Mouse (Mus musculus): ENCODE data around the gene Trim25.

Trim25 gene

DNA sequence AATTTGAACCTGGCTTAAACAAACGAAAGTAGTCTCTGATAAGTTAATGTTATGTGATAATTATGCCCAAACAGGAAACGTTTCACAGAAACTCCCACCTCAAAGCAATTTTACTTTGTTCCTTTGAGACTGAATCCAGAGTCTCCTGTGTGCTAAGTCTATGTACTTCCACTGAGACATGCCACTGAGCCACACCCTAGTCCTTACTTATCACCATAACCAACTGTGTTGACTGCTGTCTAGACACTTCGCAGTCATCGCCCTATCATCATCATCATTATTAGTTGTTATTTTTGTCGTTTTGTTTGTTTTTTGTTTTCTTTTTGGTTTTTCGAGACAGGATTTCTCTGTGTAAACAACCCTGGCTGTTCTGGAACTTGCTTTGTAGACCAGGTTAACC, 65.1 kb downstream of the Trim25 start:
- no peak for DNase-seq (ENCODE audit: low read depth, low spot score)

DNA sequence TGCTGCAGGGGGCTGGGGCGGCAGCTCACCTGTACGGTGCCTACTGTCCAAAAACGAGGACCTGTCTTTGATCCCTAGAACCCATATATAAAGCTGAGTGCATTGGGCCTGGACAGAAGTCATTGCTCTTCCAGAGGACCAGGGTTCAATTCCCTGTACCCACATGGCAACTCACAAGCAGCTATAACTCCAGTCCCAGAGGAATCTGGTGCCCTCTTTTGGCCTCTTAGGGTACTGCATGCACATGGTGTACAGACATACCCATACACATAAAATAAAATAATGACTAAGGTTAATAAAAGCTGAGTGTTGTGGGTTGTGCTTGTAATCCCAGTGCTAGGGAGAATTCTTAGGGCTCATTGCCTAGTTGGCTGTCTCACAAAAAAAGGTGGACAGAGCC, 66.1 kb downstream of the Trim25 start:
- DNase-seq (ENCODE audit: low read depth, low spot score): peak; percentile 41

DNA sequence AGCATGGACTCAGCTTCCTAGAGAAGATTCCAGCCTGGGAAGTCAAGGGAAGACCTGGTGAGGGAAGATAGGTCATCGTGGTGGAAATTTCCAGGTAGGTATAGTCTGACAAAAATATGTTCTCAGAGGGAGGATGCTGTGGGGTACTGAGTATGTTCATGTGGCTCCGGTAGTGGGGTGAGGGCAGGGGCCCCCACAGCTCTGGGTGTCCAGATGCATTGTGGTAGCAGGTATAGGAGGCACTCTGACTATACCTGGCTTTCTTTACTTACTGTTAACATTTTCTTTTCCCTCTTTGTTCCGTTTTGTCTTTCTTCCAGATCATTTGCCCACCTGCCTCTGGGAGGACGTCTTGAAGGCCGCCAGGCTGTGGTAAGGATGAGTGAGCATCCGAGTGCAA, 67.0 kb downstream of the Trim25 start:
- DNase-seq (ENCODE audit: low read depth, low spot score): no peak

DNA sequence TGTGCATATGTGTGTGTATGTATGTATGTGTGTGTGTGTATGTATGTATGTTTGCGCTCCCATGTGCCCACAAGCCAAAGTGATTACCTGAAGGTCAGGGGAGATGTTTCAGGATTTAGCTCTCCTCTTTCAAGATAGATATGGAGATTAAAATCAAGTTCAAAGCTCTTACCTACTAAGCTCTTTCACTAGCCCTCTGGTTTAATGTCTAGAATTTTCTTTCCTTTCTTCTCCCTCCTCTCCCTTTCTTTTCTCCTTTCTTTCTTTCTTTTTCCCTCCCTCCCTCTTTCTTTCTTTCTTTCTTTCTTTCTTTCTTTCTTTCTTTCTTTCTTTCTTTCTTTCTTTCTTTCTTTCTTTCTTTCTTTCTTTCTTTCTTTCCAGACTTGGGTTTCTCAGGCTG, 67.6 kb downstream of the Trim25 start, which contains the start of gene Dgke:
Gene Dgke, minus strand, starts transcription at position 101 of the 400 bp plus-strand sequence.
- DNase-seq (ENCODE audit: low read depth, low spot score): no peak

DNA sequence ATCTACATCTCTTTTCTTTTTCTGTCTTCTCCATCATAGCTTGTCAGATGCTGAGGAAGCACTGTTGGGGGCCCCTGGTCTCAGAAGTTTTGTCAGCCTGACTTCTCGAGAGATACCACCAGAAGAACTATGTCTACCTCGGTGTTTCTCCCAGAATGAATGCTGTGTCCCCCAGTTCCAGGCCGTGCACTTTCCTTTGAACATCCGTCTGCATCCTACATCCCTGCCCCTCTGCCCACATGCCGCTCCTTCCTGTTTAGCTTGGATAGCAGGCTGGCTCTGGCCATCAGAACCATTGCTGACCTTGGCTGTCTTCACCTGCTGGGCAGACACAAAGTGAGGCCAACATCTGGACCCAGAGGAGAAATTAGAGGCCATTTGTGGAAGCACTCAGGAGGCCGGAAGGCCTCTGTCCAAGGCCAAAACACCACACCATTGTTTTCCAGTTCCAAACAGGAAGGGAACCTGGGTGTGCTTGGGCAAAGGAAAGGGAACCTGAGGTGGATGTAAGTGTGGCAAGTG, 68.2 kb downstream of the Trim25 start:
- no peak for DNase-seq (ENCODE audit: low read depth, low spot score)

DNA sequence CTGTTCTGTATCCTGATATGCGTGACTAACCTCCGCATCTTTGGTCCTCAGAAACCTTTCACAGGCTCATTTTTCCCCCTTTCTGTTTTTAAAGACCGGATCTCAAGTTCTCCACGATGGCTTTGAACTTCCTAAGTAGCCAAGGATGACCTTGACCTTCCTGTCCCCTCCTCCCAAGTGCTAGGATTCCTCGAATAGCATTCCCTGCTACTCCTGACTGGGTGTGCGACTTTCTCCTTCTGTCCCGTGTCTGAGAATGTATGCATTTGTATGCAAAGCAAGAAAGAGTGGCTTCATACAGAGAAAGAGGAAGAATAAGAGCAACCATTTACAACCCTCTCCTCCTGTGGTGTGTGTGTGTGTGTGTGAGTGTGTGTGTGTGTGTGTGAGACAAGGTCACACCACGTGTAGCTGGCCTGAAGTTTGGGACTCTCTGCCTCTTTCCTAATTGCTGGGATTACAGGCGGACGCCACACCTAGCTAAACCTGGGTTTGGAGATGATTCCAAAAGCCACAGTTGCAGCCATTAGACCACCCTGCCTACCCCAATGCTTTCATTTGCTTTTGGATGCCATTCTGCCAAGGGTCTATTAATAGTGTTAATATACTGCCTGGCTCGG, 68.8 kb downstream of the Trim25 start:
- DNase-seq (ENCODE audit: low read depth, low spot score): no peak

DNA sequence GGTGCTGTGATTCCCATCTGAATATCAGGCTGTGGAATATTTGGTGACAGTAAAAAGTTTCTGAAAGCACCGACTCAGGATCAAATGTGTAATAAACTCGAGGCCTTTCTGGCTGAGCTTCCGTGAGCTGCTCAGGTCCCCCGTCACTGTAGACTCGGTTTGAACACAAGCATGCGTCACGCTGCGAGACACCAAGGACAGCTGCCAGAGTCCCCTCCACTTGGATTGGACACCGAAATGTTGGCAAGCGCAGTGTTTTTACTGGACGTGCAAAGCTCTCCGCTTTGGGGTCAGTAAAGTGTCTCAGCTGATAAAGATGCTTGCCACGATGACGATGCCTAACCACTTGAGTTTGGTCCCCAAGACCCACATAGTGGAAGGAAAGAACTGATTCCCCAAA, 69.5 kb downstream of the Trim25 start:
- no peak for DNase-seq (ENCODE audit: low read depth, low spot score)

DNA sequence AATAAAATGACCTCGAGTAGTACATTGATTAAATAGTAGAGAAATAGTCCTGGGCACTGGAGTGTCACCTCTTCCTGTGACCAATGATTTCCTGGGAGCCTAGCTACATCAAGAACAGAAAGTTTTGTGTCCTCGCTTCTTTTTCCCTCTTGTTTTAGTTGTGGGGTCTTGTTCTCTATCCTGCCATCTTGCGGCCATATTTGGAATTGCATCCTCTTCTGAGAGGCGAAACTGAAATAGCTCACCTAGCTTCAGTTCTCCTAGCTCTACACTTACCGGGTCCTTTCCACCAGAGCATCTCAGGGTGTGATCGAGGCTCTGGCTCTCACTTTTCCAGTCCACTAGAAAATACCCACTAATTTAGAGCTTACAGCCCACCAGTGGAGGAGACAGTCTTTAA, 70.1 kb downstream of the Trim25 start:
- DNase-seq (ENCODE audit: low read depth, low spot score): peak; percentile 25
